Mouse (Mus musculus) cerebellum, postnatal 36 days (tissue): ENCODE data around the gene Mdfic.

ENCODE experiments used
- DNase-seq, 2 experiments: peaks; one replicate each; pipeline ENCODE4 v3.0.0; 2021 to 2022; ENCODE audit warnings: mixed read lengths in 2 of 2

Mdfic gene

DNA sequence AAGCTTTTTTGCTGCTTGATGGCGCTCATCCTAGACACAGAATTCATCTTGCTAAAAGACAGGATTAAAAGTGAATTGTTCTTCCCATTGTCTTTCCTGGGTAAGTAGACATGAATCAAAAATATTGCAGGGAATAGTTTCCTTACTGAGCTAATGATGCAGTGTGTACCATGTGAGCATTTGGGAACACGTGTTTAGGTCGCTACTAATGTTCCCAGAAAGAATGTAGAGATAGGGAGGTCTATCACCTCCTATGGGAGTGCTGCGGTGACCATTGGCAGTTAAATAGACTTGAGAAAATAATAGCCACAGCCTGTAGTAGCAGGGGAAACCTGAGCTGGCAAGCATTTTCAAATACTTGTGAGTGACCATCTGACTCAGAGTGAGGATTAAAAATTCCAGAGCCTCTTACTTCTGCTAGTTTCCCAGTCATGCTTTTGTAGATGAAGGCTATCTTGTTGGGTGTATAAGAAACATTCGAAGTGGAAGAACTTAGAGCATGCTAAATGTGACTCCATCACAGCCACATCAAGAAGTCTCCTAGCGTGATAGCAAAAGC lies 22.2 kb downstream of the Mdfic start:
- DNase-seq, result no peak

DNA sequence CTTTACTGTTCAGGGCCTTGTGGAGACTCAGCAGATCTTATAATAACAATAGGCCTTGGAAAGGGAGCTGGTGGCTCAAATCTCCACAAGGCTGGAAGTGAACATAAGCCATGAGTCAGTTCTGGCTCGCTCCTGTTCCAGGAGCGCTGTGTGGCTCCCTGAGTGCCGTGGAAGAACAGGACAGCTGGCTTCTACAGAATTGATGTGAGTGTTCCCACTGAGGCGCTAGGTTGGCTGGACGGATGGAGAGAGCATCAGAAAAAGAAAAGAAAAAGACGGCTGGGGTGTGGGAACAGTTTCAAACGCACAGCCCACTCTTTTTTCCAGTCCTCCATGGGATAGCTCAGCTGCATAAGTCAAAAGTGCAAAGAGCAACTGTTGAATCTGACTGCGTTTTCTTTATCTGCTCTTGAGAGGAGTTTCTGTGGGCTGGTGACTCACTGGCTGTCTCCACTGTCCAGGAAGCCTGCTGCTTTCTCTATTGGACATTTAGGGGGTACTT lies 22.9 kb downstream of the Mdfic start:
- DNase-seq, result no peak

DNA sequence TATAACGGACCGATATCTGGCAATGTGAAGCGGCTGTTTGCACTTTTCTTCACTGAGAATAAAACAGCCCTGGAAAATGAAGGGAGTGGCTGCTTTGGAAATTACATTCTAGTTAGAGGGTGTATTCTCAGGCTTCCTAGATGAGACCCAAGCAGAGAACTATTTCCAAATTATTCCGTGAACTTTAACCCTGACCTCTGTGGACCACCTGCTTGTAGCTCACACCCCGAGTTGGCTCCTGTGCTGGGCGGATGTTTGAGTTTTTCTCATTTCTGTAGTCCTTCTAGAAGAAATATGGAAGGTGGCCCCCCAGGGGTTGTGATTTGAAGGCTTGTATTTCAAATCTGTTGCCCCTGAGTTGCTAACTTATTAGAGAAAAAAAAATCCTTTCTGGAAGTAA lies 23.3 kb downstream of the Mdfic start:
- no peak for DNase-seq

DNA sequence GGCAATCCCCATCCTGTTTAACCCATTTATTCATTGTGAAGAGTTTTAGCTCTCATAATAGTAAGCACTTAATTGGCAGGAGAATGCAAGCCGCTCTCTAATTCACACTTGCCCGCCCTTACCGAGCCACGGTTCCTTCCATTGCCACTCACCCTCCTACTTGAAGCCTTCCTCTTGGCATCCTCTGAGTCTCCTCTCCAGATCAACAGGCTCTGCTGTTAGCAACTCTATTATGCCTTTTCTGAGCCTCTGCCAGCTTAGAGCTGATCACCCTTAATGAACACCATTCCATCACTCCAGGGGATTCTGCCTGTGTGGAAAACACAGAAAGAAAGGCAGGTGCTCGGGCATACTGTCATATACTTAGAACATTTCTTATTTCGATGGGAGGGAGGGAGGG lies 24.9 kb downstream of the Mdfic start:
- DNase-seq, result no peak

DNA sequence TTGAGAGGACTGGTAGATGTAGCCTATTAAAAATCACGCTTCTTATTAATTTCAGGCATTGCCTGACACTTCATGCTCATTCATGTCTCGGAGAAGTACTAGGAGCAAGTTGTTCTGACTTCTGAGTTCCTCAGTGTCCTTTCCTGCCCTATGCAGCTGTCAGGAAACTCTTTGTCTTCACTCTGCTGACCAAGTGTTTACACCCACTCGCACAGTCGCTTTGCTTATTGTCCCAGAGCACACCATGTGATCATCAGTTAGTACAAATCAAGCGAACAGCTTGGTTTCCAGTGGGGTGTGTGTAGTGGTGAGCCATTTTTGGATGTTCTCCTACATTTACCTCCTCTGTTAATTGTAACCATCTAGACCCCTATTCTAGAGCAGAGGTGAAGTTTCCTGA lies 25.4 kb downstream of the Mdfic start:
- no peak for DNase-seq

DNA sequence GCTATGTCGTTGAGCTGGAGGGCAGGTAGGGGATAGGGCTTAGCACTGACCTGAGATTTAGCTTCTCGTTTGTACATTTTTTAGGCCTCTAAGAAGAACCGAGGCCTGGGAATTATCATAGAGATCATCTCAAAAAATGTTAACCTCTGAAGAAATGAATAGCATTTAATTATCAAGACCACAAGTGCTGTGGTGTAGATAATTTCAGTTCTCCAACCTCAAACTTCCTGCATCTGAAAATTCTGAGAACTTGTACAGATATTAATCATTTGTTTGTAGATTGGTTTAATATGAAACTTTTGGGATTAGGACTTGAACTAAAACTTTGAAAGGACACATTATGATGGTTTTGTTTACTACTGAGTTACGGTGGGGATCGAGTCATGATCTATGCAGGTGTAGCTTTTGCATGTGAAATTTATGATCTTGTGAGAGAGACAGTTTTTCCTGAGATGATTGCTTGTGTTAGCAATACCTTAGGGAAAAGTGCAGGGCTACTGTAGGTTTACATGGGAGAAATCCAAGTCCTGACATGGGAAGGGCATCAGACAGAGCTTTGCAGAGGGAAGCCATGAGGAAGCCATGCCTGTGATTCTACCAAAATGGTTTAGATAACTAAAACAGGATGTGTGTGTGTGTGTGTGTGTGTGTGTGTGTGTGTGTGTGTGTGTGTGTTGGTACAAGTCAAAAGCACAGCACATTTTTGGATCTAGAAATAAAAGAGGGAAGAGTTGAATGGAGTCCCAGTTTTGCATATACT lies 27.1 kb downstream of the Mdfic start:
- no peak for DNase-seq

DNA sequence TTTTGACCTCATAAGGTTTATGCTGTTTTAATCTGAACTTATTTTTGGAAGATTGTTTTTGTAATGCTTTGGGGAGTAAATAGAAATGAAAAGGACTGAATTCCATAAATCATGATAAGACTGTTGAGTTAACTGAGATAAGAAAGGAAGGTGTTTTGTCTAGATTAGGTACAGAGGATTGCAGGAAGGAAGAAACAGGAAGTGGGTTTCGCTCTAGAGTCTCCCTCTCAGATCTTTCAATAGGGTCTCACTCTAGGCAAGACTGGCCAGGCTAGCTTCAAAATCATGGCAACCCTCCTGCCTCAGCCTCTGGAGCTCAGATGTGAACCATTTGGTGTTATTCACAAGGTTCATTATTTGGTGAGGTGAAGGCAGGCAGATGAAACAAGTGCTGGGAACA lies 27.8 kb downstream of the Mdfic start:
- DNase-seq, result no peak

DNA sequence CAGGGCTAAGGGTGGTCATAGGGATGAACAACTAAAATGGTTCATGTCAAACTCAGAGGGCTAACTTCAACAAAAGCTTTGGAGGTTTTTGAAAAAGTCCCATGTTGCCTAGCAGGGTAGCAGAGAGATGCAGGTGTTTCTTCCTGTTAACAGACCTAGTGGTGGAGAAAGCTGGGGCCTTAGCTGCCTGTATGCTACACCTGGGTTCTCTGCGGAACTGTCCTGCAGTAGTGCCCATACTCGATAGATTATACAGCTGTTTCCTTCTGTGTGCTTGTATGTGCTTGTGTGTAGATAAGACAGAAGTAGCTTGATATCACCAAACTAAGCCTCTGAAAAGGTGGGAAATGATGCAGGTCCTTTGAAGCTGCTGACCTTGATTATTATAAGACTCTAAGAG lies 28.5 kb downstream of the Mdfic start:
- DNase-seq, result no peak

DNA sequence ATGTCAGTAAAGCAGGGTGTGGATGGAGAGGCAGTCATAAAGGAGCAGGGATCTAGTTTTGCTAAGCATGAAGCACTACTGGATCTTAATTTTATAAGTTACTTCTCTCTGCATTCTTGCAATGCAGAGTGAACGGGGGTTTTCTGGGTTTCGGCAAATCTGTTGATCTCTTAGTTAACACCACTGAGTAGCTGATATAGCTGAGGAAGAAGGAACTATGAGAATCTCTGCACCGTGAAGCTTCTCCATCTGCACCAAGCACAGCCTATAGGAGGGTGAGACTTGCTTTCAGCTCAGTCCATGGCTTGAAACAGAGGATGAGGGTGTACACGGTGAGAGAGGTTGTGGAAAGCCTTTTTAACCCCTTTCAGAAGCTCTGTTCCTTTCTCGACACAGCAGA lies 29.6 kb downstream of the Mdfic start:
- no peak for DNase-seq

DNA sequence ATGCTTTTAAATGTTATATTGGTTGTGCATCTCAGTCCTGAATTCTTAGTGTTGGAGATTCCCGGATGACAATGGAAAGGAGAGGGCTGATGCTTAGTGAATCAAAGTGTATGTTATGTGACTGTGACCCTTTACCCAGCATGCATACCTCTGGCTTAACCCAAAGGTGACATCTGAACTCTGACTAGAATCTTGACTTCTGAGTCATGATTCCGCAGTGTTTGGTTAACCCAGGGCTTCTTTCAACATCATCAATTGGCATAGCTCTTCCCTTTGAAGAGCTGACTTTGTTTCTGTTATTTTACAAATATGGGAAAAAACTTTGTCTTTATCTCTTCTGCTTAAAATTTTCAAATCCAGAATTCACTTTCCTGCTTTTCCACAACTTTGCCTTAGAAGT lies 30.9 kb downstream of the Mdfic start:
- DNase-seq, result no peak

DNA sequence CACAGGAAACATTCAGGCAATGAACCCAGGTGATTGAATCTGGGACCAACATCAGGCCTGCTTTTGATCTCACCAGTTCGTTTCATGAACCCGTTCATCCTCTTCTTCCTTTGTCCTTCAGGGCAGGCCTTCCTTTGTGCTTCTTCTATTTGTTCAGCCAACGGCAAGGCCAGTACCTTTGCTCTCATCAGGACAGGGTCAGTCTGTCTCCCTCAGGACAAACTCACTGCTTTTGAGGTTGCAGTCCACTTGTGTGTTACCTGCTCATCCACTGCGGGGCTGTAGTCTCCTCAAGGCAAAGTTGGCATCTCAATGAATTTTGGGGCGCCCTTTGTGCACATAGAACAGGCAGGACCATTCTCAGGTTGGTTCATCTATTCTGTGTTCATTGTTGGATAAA lies 31.7 kb downstream of the Mdfic start:
- DNase-seq, result no peak

DNA sequence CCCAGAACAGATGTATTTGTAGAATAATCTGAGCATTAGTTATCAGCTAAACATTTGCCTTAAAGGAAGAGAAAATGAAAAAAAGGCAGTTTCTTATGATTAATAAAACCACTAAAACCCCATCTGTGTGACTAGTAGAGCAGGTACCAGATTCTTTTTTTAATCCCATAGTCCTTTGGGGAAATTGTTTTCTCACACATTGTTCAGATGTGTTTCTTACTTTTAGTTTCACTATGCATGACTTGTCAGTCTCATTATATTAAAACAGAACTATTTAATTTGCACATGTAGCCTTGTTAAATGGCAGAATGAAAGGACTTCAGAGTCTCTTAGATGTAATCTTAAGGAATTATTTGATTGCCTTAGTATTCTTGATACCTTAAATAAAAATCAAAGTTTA lies 32.7 kb downstream of the Mdfic start:
- no peak for DNase-seq

DNA sequence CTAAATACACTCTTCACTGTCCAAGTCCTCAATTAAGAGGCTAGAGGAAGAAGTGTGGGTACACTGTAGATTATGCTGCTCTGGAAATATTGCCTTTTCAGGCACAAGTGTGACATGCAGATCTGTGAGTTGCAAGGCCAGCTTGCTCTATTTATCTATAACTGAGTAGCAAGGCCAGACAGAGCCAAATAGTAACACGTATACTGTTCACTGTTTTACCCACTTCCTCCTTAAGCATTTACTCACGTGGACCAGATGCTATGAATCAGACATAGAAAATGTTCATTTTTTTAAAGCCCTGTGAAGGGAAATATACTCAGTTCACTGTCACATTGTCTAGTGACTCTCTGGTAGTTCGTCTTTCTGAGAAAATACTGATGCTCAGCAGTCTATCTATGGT lies 37.9 kb downstream of the Mdfic start:
- no peak for DNase-seq

DNA sequence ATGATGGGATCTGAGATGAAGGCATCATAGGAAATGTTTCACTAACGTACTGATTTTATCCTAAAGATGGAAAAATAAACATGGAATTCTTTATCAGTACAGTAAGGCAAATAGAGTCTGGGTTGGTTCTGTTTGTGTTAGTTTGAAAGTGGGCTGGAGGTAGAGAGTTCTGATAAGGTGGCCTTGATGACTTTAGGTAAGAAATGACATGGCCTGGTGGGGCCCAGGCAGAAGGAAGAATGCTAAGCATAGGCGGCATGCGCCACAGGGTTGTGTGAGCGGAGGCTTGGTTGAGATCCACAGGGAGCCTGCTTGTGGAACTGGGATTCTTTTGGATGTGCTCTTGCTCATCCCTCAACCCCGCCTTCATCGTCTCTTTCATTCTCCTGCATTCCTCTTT lies 40.3 kb downstream of the Mdfic start:
- no peak for DNase-seq

DNA sequence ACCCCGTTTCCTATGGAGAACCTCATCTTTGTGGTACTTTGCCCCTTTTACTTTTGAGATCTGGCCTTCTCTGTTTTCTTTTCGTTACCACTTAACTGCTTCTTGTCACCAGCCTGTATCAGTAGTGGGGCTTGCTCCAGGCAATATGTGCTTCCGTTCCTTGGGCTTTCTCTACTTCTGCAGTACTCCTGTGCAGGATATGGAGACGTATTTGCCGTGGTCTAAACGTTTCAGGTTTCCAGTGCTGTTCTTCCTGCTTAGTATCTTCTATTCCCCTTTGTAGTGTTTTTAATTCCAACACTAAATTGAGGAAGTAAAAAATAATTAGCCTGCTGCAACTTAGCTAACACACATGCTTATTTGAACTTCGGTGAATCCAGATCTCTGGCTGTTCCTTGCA lies 43.6 kb downstream of the Mdfic start:
- no peak for DNase-seq

DNA sequence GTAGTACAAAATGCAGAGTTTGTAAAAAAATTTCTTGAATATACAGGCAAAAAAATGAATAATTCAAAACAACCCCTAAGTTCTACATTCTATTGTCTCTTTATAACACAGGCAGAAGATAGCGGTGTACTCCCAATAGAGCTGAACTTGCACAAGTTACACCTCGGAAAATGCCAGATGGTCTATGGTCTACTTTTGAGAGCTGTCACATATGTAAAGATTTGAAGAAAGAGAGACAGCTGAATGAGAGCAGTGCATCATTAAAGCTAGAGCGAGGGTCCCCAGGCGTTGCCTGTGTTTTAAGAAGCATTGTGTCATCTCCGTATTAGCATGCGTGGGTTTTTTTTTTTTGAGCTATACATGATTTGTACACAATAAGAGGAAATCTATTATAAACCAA lies 47.0 kb downstream of the Mdfic start:
- DNase-seq, result no peak

DNA sequence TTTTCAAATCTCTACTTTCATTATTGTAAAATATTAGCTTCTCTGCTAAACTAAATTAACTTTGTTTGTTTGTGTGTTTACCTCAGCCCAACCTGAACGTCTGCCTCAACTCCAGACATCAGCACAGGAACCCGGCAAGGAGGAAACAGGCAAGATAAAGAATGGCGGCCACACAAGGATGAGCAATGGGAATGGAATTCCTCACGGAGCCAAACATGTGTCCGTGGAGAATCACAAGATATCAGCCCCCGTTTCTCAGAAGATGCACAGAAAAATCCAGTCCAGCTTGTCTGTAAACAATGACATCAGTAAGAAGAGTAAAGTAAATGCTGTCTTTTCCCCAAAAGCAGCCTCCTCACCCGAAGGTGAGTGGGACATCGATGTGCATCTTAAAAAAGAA lies 49.7 kb downstream of the Mdfic start:
- no peak for DNase-seq

DNA sequence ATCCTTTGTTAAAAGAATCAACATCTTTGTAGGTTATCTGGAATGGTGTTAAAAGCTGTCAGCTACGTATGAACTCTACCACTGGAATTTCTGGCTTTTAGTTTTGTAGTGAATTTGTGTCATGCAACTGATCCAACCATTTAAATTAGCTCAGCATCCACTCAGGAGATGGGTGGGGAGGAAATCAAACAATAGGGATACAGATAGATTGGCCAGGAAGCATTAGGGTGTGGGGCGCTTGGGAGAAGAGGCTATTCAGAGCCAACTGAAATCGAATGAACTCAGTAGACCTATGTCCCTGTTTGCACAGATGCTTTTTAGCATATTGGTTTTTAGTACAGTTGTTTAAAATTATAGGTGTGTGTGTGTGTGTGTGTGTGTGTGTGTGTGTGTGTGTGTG lies 56.6 kb downstream of the Mdfic start:
- DNase-seq, result no peak

DNA sequence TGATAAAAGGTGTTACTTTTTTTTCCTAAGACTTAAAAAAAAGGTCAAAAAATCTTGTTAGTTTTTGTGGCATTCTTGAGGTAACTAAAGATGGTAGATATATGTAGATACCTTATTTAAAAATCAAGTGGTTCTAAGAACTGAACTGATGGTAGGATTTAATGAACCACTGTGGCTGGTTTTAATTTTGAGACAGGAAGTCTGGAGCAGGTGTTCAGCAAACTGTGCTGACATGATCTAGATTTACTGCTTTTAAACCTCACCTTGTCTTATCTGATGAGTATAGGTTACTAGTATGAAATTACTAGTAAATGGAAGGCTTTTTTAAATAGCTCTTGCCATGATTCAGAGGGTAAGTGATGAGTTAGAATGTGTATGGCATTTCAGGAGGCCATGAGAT lies 59.7 kb downstream of the Mdfic start:
- no peak for DNase-seq

DNA sequence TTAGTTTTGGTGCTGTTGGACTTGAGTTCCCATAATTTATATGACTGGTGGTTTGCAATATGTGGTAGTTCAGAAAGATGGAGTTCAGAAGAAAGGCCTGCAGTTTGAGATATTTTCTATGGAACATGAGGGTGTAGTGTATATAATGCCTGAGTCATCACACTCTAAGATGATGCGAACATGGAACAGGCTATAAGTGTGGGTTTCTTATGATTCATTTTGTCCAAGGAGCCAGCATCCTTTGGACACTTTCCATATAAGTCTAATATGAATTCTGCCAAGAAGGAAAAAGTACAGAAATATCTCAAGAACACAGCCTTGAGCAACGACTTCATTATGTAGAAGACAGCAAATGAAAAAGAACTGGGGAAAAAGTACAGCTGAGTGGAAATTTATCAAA lies 60.2 kb downstream of the Mdfic start:
- DNase-seq, result no peak

DNA sequence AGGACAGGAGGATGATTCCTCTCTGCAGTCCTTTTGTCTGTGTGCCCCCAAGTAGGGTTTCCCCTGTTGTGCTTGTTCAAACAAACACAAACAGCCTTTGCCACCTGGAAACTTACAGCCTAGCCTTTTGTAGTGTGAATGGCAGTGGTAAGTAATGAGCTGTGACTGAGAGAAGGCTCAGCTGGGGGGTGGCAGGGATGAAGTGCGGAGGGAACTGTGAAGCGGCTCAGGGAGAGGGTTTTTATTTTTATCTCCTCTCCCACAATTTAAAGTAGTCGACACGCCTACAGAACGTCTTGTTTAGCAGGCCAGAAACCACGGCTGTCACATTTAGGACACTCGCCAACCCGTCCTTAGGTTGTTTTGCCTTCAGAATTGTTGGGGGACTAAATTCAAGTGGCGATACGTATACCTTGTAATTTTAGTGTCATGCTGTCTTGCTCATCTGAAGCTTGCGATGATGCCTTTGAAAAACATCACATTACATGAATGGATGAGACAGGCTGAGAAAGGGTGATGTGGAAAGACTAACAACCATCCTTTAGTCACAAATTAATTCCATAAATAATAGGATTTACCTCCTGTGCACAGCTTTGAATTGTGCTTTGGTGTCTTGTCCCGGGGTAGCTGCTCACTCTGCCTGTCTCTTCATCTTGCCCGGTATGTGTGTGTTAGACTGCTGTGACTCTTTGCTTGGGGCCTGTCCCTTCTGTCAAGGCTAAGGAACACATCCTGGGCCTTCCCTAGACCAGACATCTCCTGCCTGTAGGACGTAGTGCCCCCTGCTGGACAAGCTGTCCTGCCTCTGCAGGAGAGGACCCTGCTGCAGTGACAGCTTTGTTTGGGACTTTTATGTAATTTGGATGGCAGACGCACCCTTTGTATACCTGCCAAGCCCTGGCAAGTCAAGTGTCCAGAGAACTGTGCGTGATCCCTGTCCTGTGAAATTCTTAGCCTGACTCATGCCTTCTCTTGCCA lies 69.4 kb downstream of the Mdfic start:
- peak; percentile 43 to 51 for DNase-seq

DNA sequence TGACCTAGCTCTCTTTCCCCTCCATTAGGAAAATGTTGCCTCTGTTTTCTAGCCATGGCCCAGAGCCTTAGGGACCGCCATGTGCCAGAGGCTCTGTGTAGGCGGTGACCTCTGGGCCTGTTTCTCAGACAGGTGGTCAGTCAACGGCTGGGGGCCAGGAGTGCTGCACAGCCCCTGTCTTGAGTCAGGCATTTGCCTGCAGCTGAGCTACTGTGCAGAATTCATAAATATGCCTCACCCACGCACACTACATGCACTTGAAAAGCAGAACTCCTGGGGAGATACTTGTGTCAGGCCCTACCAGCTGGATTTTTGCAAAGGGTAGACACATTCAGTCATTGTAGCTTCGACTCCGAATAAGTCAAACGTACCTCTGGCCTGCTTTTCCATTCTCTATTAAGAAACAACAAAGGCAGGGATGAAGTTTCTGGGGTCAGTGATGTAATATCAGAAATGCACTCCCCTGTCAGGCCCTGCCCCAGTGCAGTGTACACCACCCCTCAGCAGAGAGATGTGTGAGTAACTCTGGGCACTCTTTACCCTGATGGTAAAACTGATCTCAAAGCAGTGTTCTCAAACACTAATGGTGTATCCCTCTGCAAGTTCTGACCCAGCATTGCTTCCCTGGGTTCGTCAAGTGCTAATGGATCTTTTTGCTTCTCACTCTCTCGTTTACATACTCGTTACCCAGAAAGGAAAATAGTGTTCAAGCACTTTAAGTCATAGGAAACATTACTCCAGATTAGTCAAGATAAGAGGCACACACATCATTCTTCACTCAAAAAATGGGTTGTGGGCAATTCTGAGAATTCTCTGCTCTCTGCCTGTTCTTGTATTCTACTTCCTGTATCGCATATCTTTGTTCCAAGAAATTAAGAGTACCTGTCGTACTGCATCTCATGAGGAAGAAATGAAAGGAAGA lies 72.5 kb downstream of the Mdfic start:
- no peak for DNase-seq
